Comparison of ENCODE assay signal across 33 mouse cellular contexts in genomic region chr2:128407076-128407475, GRCm38 (mm10).
DNase-seq lines count a peak whose midpoint lies in the region; ATAC-seq and TF ChIP-seq lines count a peak whose summit lies in the region.
"Had no signal": no experiment of that assay in that cellular context is flagged by ENCODE, and none has a peak within 500 bp of the region (broad histone marks: within the 10 kb centered on the region; RNA-seq: fewer than 3 reads in every experiment).

No protein-coding gene starts in this region.

- H3K9ac ChIP-seq in intestine, postnatal 0 days (ENCODE audit: low read depth, low read length) = no peak overlapping the region
- no peak overlapping the region for H3K9ac ChIP-seq in intestine, embryonic 15.5 days
- H3K9ac ChIP-seq in stomach, postnatal 0 days (ENCODE audit: low read length) = no peak overlapping the region
- H3K9ac ChIP-seq: embryonic facial prominence, embryonic 12.5 days; forebrain, embryonic 15.5 days; hindbrain, embryonic 14.5 days; limb, embryonic 15.5 days; liver, embryonic 13.5 days; neural tube, embryonic 13.5 days had no signal

- TF ChIP-seq EP300 in stomach, postnatal 0 days (optimal IDR thresholded peaks at IDR 0.05) = no peak

- WGBS in intestine, postnatal 0 days = 65% methylated on average over 7 of the region's 7 CpGs
- whole genome bisulfite sequencing in intestine, embryonic 15.5 days = 69% methylated on average over 7 of the region's 7 CpGs
- 73% methylated on average over 7 of the region's 7 CpGs for WGBS in stomach, postnatal 0 days

- no peak for DNase-seq in stomach, postnatal 0 days (ENCODE audit: low spot score)
- no peak for DNase-seq in ovary, adult 18-20 months (ENCODE audit: low spot score)
- DNase-seq: adrenal gland, adult 8-10 months; cerebellum, adult 8-10 months; cerebellum, postnatal 25 days; gastrocnemius, postnatal 25 days; heart, adult 18-20 months; kidney, adult 8-10 months; kidney, postnatal 4 days; layer of hippocampus, postnatal 36 days; liver, embryonic 13.5 days; lung, adult 18-20 months; lung, postnatal 4 days; retina, postnatal 1 day; right cerebral cortex, postnatal 14 days; thymus, adult 2 months had no signal

- no peaks in the 10 kb centered on the region for H3K36me3 ChIP-seq in intestine, postnatal 0 days (ENCODE audit: control insufficient read depth, insufficient read depth)
- H3K36me3 ChIP-seq in intestine, embryonic 15.5 days = no peaks in the 10 kb centered on the region
- no peaks in the 10 kb centered on the region for H3K36me3 ChIP-seq in stomach, postnatal 0 days (ENCODE audit: control insufficient read depth, insufficient read depth, low read length)
- H3K36me3 ChIP-seq: embryonic facial prominence, embryonic 12.5 days; forebrain, embryonic 15.5 days; limb, embryonic 10.5 days; limb, embryonic 15.5 days; liver, embryonic 13.5 days; neural tube, embryonic 13.5 days had no signal

- no peak overlapping the region for H3K27ac ChIP-seq in intestine, postnatal 0 days (ENCODE audit: low read depth, low read length)
- H3K27ac ChIP-seq in intestine, embryonic 15.5 days = no peak overlapping the region
- no peak overlapping the region for H3K27ac ChIP-seq in stomach, postnatal 0 days (replicated peaks)
- H3K27ac ChIP-seq: embryonic facial prominence, embryonic 12.5 days; forebrain, embryonic 15.5 days; hindbrain, embryonic 14.5 days; kidney, postnatal 0 days; limb, embryonic 10.5 days; limb, embryonic 15.5 days; liver, embryonic 13.5 days; neural tube, embryonic 13.5 days had no signal

- no peaks in the 10 kb centered on the region for H3K27me3 ChIP-seq in intestine, postnatal 0 days (replicated peaks; ENCODE audit: control insufficient read depth, insufficient read depth, low read length)
- H3K27me3 ChIP-seq in intestine, embryonic 15.5 days (replicated peaks) = no peaks in the 10 kb centered on the region
- H3K27me3 ChIP-seq in stomach, postnatal 0 days (ENCODE audit: control insufficient read depth, insufficient read depth, low read length) = no peaks in the 10 kb centered on the region
- H3K27me3 ChIP-seq: forebrain, embryonic 15.5 days; limb, embryonic 15.5 days; liver, embryonic 13.5 days had no signal

- H3K4me3 ChIP-seq in intestine, postnatal 0 days (ENCODE audit: low read depth, low read length) = no peak overlapping the region
- no peak overlapping the region for H3K4me3 ChIP-seq in intestine, embryonic 15.5 days (replicated peaks)
- H3K4me3 ChIP-seq in stomach, postnatal 0 days (ENCODE audit: low read depth, low read length) = no peak overlapping the region
- H3K4me3 ChIP-seq: embryonic facial prominence, embryonic 12.5 days; forebrain, embryonic 15.5 days; limb, embryonic 10.5 days; limb, embryonic 15.5 days; liver, embryonic 13.5 days; myocyte; neural tube, embryonic 13.5 days had no signal

- TF ChIP-seq CTCF in intestine, postnatal 0 days (IDR thresholded peaks at IDR 0.05; ENCODE audit: low read depth) = no peak
- no peak for TF ChIP-seq CTCF in stomach, postnatal 0 days (IDR thresholded peaks at IDR 0.05; ENCODE audit: low read depth)

- no peaks in the 10 kb centered on the region for H3K4me1 ChIP-seq in intestine, postnatal 0 days (replicated peaks; ENCODE audit: control insufficient read depth, insufficient read depth, low read length)
- H3K4me1 ChIP-seq in intestine, embryonic 15.5 days (replicated peaks) = peaks cover 12% of the 10 kb centered on the region; the same call in 1 of the 2 replicates
- no peaks in the 10 kb centered on the region for H3K4me1 ChIP-seq in stomach, postnatal 0 days (replicated peaks; ENCODE audit: control insufficient read depth, insufficient read depth)

- H3K9me3 ChIP-seq in intestine, postnatal 0 days (ENCODE audit: control insufficient read depth) = no peaks in the 10 kb centered on the region
- no peaks in the 10 kb centered on the region for H3K9me3 ChIP-seq in intestine, embryonic 15.5 days
- no peaks in the 10 kb centered on the region for H3K9me3 ChIP-seq in stomach, postnatal 0 days (ENCODE audit: control insufficient read depth, low read length)
- H3K9me3 ChIP-seq: embryonic facial prominence, embryonic 12.5 days; forebrain, embryonic 15.5 days; limb, embryonic 10.5 days; limb, embryonic 15.5 days; liver, embryonic 13.5 days; neural tube, embryonic 13.5 days had no signal

- 0 out of 2 replicates have a peak, but pooled peaks have one; percentile 13 for ATAC-seq in intestine, postnatal 0 days
- ATAC-seq in intestine, embryonic 15.5 days = no peak
- ATAC-seq in common myeloid progenitor, adult 5-6 weeks (replicated peaks; ENCODE audit: low read depth, poor library complexity, severe bottlenecking) = peak; percentile 88
- ATAC-seq in megakaryocyte progenitor cell, adult 5-6 weeks (replicated peaks; ENCODE audit: poor library complexity) = peak; percentile 72
- ATAC-seq in inflammation-experienced regulatory T-cells, adult 6 months = no peak
- no peak for ATAC-seq in stomach, postnatal 0 days (ENCODE audit: low FRiP score, low TSS enrichment)
- ATAC-seq: forebrain, embryonic 15.5 days; lung, postnatal 0 days; midbrain, embryonic 16.5 days had no signal

- no peak overlapping the region for H3K4me2 ChIP-seq in intestine, postnatal 0 days (replicated peaks; ENCODE audit: low read depth)
- no peak overlapping the region for H3K4me2 ChIP-seq in intestine, embryonic 15.5 days (replicated peaks)
- H3K4me2 ChIP-seq in stomach, postnatal 0 days (replicated peaks; ENCODE audit: low read depth) = no peak overlapping the region
- H3K4me2 ChIP-seq: embryonic facial prominence, embryonic 12.5 days; forebrain, embryonic 15.5 days; heart, embryonic 11.5 days; hindbrain, embryonic 14.5 days; limb, embryonic 15.5 days; liver, embryonic 13.5 days; midbrain, embryonic 11.5 days; neural tube, embryonic 13.5 days had no signal

Comparison
In these comparisons a context has a peak if more than half of its experiments do, and no peak if none do; other contexts are left out.
1. ATAC-seq: peak in intestine, postnatal 0 days (single experiment), common myeloid progenitor, adult 5-6 weeks (single experiment) and megakaryocyte progenitor cell, adult 5-6 weeks (single experiment); none in intestine, embryonic 15.5 days (single experiment), inflammation-experienced regulatory T-cells, adult 6 months (single experiment) and stomach, postnatal 0 days (single experiment).